Mouse (Mus musculus): Measurements from ENCODE around the gene Palm2.

DNA sequence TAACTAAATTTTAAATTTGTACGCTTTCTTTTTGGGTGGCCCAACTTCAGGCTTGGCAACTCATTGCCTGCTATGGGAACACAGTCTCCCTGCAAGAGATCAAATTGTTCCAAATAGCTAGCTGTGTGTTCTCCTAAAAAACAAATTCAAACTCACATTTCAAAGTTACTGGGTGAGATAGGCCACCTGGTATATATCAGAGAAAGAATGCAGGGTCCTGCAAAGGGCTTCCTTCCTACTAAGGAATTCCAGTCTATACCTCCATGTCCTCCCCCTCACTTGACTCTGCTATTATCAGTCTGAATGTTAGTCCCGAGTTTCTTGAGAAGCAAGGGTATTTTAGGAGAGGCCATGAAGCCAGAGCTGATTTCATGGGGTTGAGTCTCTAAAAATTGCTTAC, 81.3 kb downstream of the Palm2 start:
- TF ChIP-seq CTCF (IDR thresholded peaks at IDR 0.05; ENCODE audit: control insufficient read depth, insufficient read depth, low read length) (no peak), POLR2A (IDR thresholded peaks at IDR 0.05; ENCODE audit: borderline replicate concordance, control insufficient read depth, low read depth, low read length) (no peak)
